Mouse (Mus musculus): ENCODE measurements around the gene Psmb8. TPM values are rescaled to one million over a fixed set of nuclear protein-coding genes. Genes with fewer than 3 reads are reported as not detected.
A peak's percentile ranks its signal among the peaks of the same experiment; 100 is the strongest.

Gene Psmb8
- polyA plus RNA-seq, 1 experiment = not detected

DNA sequence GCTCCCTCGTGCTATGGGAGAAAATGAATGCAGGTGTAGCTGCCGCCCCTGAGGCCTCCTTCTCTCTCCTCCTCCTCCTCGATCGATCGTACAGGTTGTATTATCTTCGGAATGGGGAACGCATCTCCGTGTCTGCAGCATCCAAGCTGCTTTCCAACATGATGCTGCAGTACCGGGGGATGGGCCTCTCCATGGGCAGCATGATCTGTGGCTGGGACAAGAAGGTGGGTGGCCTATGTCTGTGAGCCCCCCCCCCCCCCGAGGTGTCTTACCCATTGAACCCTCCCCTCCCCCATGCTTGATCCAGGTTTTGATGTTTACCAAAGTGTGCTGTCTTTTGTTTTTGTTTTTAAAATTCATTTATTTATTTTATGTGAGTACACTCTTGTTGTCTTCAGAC, 2.5 kb downstream of the Psmb8 start:
- TF ChIP-seq POLR2A (IDR thresholded peaks at IDR 0.05; ENCODE audit: insufficient read depth, low read depth, low read length) (no peak), CTCF (IDR thresholded peaks at IDR 0.05; ENCODE audit: insufficient read depth, low read depth, low read length) (no peak)
- WGBS = 84% methylated on average over 10 of the region's 10 CpGs
- H3K4me1 ChIP-seq (ENCODE audit: control insufficient read depth, insufficient read depth, low read length) = peaks cover 21% of the 10 kb centered on the region
- H3K4me3 ChIP-seq (ENCODE audit: insufficient read depth, low read depth, low read length) = no peak overlapping the region
- H3K27ac ChIP-seq (ENCODE audit: insufficient read depth, low read depth, low read length) = no peak overlapping the region

DNA sequence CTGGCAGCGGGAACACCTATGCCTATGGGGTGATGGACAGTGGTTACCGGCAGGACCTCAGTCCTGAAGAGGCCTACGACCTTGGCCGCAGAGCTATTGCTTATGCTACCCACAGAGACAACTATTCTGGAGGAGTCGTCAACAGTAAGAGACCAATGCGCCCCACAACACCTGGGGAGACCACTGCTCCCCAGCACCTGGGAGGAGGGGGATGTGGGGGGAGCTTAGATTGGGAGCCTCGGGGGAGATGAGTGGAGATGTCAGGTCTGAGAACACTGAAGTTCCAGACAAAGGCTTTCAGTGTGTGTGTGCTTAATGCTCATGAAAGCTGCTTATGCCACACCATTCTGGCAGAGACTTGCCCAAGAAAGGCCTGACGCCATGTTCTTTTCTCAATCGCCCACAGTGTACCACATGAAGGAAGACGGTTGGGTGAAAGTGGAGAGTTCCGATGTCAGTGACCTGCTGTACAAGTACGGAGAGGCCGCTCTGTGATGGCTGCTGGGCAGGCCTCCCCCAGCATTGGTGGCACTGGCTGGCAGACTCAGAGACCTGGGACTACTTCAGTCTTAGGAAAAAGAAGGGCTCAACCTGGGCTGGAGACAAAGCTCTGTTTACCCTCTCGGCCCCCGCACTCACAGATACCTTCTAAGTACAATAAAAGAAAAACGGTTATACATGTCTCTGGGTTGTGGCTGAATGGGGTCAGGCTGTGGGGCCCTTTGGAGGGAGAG, 3.4 kb downstream of the Psmb8 start:
- TF ChIP-seq CTCF (IDR thresholded peaks at IDR 0.05; ENCODE audit: insufficient read depth, low read depth, low read length) (no peak), POLR2A (IDR thresholded peaks at IDR 0.05; ENCODE audit: insufficient read depth, low read depth, low read length) (no peak)
- Histone ChIP-seq H3K27ac (ENCODE audit: insufficient read depth, low read depth, low read length) (no peak overlapping the region), H3K4me3 (ENCODE audit: insufficient read depth, low read depth, low read length) (no peak overlapping the region), H3K4me1 (ENCODE audit: control insufficient read depth, insufficient read depth, low read length) (peaks cover 28% of the 10 kb centered on the region)
- WGBS = 93% methylated on average over 16 of the region's 16 CpGs

DNA sequence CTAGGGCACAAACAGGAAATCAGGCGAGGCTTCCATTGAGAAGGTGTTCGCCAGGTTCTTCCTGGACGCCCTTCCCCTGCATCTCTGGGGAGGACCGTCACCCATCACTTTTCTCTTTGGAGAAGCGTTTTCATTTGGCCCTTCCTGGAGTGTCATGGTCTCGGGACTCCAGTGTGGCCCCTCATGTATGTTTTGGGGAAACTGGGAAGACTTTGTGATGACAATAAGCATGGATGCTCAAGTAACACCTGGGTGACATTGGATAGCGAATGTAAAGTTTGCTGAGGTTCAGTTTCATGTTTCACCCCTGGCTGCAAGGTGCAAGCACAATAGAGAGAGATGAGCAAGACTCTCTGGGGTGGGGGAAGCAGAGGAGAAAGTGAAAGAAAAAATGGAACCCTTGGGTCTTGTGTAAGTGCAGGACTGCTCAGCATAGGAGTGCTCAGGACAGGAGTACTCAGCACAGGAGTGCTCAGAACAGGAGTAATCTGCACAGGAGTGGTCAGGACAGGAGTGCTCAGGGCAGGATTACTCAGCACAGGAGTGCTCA, 4.1 kb downstream of the Psmb8 start:
- 86% methylated on average over 7 of the region's 7 CpGs for WGBS
- TF ChIP-seq CTCF (IDR thresholded peaks at IDR 0.05; ENCODE audit: insufficient read depth, low read depth, low read length) (no peak), POLR2A (IDR thresholded peaks at IDR 0.05; ENCODE audit: insufficient read depth, low read depth, low read length) (no peak)

DNA sequence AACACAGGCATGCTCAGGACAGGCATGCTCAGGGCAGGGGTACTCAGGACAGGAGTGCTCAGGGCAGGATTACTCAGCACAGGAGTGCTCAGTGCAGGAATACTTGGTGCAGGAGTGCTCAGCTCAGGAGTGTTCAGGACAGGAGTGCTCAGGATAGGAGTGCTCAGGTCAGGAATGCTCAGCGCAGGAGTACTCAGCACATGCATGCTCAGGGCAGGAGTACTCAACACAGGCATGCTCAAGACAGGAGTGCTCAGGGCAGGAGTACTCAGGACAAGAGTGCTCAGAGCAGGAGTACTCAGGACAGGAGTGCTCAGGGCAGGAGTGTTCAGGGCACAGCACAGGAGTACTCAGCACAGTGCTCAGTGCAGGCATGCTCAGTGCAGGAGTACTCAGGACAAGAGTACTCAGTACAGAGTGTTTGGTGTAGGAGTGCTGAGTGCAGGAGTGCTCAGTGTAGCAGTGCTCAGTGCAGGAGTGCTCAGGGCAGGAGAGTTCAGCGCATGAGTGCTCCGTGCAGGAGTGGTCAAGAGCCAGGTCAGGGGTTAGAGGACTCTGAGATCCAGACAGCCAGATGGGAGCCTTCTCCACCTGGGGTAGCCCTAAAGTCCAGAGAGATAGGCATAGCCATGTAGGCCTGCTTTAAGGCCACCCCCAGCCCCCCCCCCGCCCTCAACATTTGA, 5.4 kb downstream of the Psmb8 start:
- WGBS = 90% methylated on average over 4 of the region's 4 CpGs
- no peak overlapping the region for H3K27ac ChIP-seq (ENCODE audit: insufficient read depth, low read depth, low read length)
- H3K4me1 ChIP-seq (ENCODE audit: control insufficient read depth, insufficient read depth, low read length) = peaks cover 20% of the 10 kb centered on the region
- TF ChIP-seq CTCF (IDR thresholded peaks at IDR 0.05; ENCODE audit: insufficient read depth, low read depth, low read length) (no peak), POLR2A (IDR thresholded peaks at IDR 0.05; ENCODE audit: insufficient read depth, low read depth, low read length) (no peak)
- no peak overlapping the region for H3K4me3 ChIP-seq (ENCODE audit: insufficient read depth, low read depth, low read length)

More for the DNA sequence above, 4.1 kb downstream of the Psmb8 start:
- no peak overlapping the region for H3K4me3 ChIP-seq (ENCODE audit: insufficient read depth, low read depth, low read length)
- no peak overlapping the region for H3K27ac ChIP-seq (ENCODE audit: insufficient read depth, low read depth, low read length)
- peaks cover 27% of the 10 kb centered on the region for H3K4me1 ChIP-seq (ENCODE audit: control insufficient read depth, insufficient read depth, low read length)

- peak within 1 kb of the TSS; percentile 71 for H3K4me3 ChIP-seq (ENCODE audit: insufficient read depth, low read depth, low read length)
- no peak within 1 kb of the TSS for H3K27ac ChIP-seq (ENCODE audit: insufficient read depth, low read depth, low read length)
- TF ChIP-seq POLR2A (IDR thresholded peaks at IDR 0.05; ENCODE audit: insufficient read depth, low read depth, low read length) (no peak), CTCF (IDR thresholded peaks at IDR 0.05; ENCODE audit: insufficient read depth, low read depth, low read length) (no peak)
- 78% methylated on average over 5 of the region's 5 CpGs for WGBS
- H3K4me1 ChIP-seq (ENCODE audit: control insufficient read depth, insufficient read depth, low read length) = peaks cover 15% of the 10 kb centered on the region
Observed at GRCm38 (mm10) chr17:34203444-34203843, 5.9 kb downstream of the Psmb8 start, which contains the start of gene Tap2. Gene Tap2 (plus strand): TSS chr17:34203527.

- TF ChIP-seq CTCF (IDR thresholded peaks at IDR 0.05; ENCODE audit: insufficient read depth, low read depth, low read length) = peak; percentile 95
- TF ChIP-seq POLR2A (IDR thresholded peaks at IDR 0.05; ENCODE audit: insufficient read depth, low read depth, low read length) = no peak
- Histone ChIP-seq H3K27ac (ENCODE audit: insufficient read depth, low read depth, low read length) (no peak overlapping the region), H3K4me3 (ENCODE audit: insufficient read depth, low read depth, low read length) (peak overlapping the region; percentile 71), H3K4me1 (ENCODE audit: control insufficient read depth, insufficient read depth, low read length) (peaks cover 14% of the 10 kb centered on the region)
- WGBS = under 1% methylated on average over 44 of the region's 44 CpGs
Observed at GRCm38 (mm10) chr17:34204303-34205010, 6.9 kb downstream of the Psmb8 start.

DNA sequence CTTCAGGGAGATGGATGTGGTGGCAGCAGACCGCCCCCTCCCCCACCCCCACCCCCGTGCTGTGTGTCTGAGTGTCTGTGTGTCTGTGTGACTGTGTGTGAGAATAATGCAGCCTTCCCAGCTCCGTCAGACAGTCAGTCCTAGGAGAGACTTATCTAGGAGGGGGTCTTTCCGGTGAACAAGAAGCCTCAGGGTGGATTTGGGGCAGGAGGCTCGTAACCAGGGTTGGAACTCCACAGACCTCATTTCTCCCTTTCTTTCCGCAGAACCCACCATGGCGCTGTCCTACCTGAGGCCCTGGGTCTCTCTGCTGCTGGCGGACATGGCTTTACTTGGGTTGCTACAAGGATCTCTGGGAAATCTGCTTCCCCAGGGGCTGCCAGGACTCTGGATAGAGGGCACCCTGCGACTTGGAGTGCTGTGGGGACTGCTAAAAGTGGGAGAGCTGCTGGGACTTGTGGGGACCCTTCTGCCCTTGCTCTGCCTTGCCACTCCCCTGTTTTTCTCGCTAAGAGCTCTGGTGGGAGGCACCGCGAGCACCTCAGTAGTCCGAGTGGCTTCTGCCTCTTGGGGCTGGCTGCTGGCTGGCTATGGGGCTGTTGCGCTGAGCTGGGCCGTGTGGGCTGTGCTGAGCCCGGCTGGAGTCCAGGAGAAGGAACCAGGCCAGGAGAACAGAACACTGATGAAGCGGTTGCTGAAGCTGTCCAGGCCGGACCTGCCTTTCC, 7.7 kb downstream of the Psmb8 start:
- TF ChIP-seq CTCF (IDR thresholded peaks at IDR 0.05; ENCODE audit: insufficient read depth, low read depth, low read length) = no peak
- no peak for TF ChIP-seq POLR2A (IDR thresholded peaks at IDR 0.05; ENCODE audit: insufficient read depth, low read depth, low read length)
- Histone ChIP-seq H3K4me1 (ENCODE audit: control insufficient read depth, insufficient read depth, low read length) (peaks cover 14% of the 10 kb centered on the region), H3K27ac (ENCODE audit: insufficient read depth, low read depth, low read length) (peak overlapping the region; percentile 9; the same call in 1 of the 2 replicates), H3K4me3 (ENCODE audit: insufficient read depth, low read depth, low read length) (peak overlapping the region; percentile 71)
- 20% methylated on average over 18 of the region's 18 CpGs for WGBS

- no peak for TF ChIP-seq POLR2A (IDR thresholded peaks at IDR 0.05; ENCODE audit: insufficient read depth, low read depth, low read length)
- 0 out of 2 replicates have a peak, but pooled peaks have one; percentile 24 for TF ChIP-seq CTCF (IDR thresholded peaks at IDR 0.05; ENCODE audit: insufficient read depth, low read depth, low read length)
- WGBS = 21% methylated on average over 9 of the region's 9 CpGs
- peak overlapping the region; percentile 9; the same call in 1 of the 2 replicates for H3K27ac ChIP-seq (ENCODE audit: insufficient read depth, low read depth, low read length)
- H3K4me3 ChIP-seq (ENCODE audit: insufficient read depth, low read depth, low read length) = peak overlapping the region; percentile 71; the same call in 1 of the 2 replicates
- peaks cover 14% of the 10 kb centered on the region for H3K4me1 ChIP-seq (ENCODE audit: control insufficient read depth, insufficient read depth, low read length)
Observed at GRCm38 (mm10) chr17:34205746-34206176, 8.2 kb downstream of the Psmb8 start.

Measured in olfactory bulb, adult 2 months (tissue).